Mouse (Mus musculus) limb, embryonic 10.5 days (tissue): ENCODE data around the gene Tbcd. TPM values are rescaled to one million over a fixed set of nuclear protein-coding genes. Genes with fewer than 3 reads are reported as not detected.

ENCODE experiments used
- DNase-seq: peaks from one replicate; pipeline ENCODE4 v3.0.0-alpha.2; 2017; ENCODE audit warnings: low spot score
- H3K27ac ChIP-seq: fragments of 300-500 bp; sonication (generic); 2 replicates; pipeline ENCODE4 v1.5.1; 2016; ENCODE audit warnings: mild to moderate bottlenecking
- H3K27me3 ChIP-seq: fragments of 300-500 bp; sonication (generic); 2 replicates; pipeline ENCODE4 v1.6.1; 2016; ENCODE audit warnings: low read depth, mild to moderate bottlenecking; ENCODE audit not compliant: poor library complexity, severe bottlenecking
- H3K36me3 ChIP-seq: fragments of 300-500 bp; sonication (generic); 2 replicates; pipeline ENCODE4 v1.6.1; 2016; ENCODE audit warnings: mild to moderate bottlenecking, moderate library complexity
- H3K4me1 ChIP-seq: fragments of 300-500 bp; sonication (generic); 2 replicates; pipeline ENCODE4 v1.6.1; 2016
- H3K4me3 ChIP-seq: fragments of 300-500 bp; sonication (generic); 2 replicates; pipeline ENCODE4 v1.5.1; 2016; ENCODE audit warnings: mild to moderate bottlenecking, moderate library complexity
- H3K9me3 ChIP-seq: fragments of 300-500 bp; sonication (generic); replicated peaks from 2 replicates; pipeline ENCODE4 v1.6.1; 2016; ENCODE audit warnings: mild to moderate bottlenecking
- WGBS: fragments of 180-500 bp; shearing (Covaris S2); methylation state at CpG from one replicate; pipeline ENCODE4 v1.1.7; 2016; 5-methylcytosine and 5-hydroxymethylcytosine counted together
- polyA plus RNA-seq: library from polyadenylated mRNA; unstranded; fragments of >200 nt; fragmentation: Nextera tagmentation; extraction: Ambion mirVana; gene quantifications from 2 replicates; pipeline ENCODE4 v1.2.1, GENCODE M21; 2016

Gene Tbcd
- polyA plus RNA-seq, result 47.8 and 54.9 TPM in 2 replicates

- 0 out of 2 replicates have a peak, but pooled peaks cover 6% of the 10 kb centered on the region for H3K27me3 ChIP-seq
- H3K4me1 ChIP-seq, result peaks cover 16% of the 10 kb centered on the region
- peak within 1 kb of the TSS; percentile 84 for H3K27ac ChIP-seq
- peak; percentile 96 for DNase-seq
- peaks cover 13% of the 10 kb centered on the region for H3K36me3 ChIP-seq
- peak within 1 kb of the TSS; percentile 89 for H3K4me3 ChIP-seq
- under 1% methylated on average over 58 of the region's 58 CpGs for WGBS
- no peaks in the 10 kb centered on the region for H3K9me3 ChIP-seq
Measured at GRCm38 (mm10) chr11:121451753-121452635, at the start of gene Tbcd. TSS of gene Tbcd (plus strand) at chr11:121451949.

- Histone ChIP-seq H3K4me1 (no peaks in the 10 kb centered on the region), H3K27ac (no peak overlapping the region), H3K9me3 (no peaks in the 10 kb centered on the region), H3K36me3 (no peaks in the 10 kb centered on the region), H3K4me3 (no peak overlapping the region), H3K27me3 (no peaks in the 10 kb centered on the region)
- DNase-seq, result no peak
- whole genome bisulfite sequencing, result 79% methylated on average over 3 of the region's 3 CpGs
Measured at GRCm38 (mm10) chr11:121407366-121408155, 44.2 kb upstream of the Tbcd start.

- 89% methylated on average over 5 of the region's 5 CpGs for WGBS
- Histone ChIP-seq H3K4me1 (no peaks in the 10 kb centered on the region), H3K4me3 (no peak overlapping the region)
Measured at GRCm38 (mm10) chr11:121414762-121415161, 37.0 kb upstream of the Tbcd start.

GRCm38 (mm10) chr11:121415351-121415750 lies 36.4 kb upstream of the Tbcd start:
- Histone ChIP-seq H3K4me1 (peaks cover under 1% of the 10 kb centered on the region; the same call in 1 of the 2 replicates), H3K27me3 (no peaks in the 10 kb centered on the region), H3K36me3 (no peaks in the 10 kb centered on the region), H3K4me3 (no peak overlapping the region), H3K27ac (no peak overlapping the region), H3K9me3 (no peaks in the 10 kb centered on the region)
- DNase-seq, result no peak
- 77% methylated on average over 5 of the region's 5 CpGs for WGBS

More at GRCm38 (mm10) chr11:121414762-121415161, 37.0 kb upstream of the Tbcd start:
- H3K27me3 ChIP-seq, result no peaks in the 10 kb centered on the region
- no peak overlapping the region for H3K27ac ChIP-seq
- H3K9me3 ChIP-seq, result no peaks in the 10 kb centered on the region
- DNase-seq, result no peak
- no peaks in the 10 kb centered on the region for H3K36me3 ChIP-seq

- no peaks in the 10 kb centered on the region for H3K36me3 ChIP-seq
- H3K9me3 ChIP-seq, result no peaks in the 10 kb centered on the region
- no peaks in the 10 kb centered on the region for H3K27me3 ChIP-seq
- H3K27ac ChIP-seq, result no peak overlapping the region
- no peak for DNase-seq
- H3K4me1 ChIP-seq, result peaks cover 13% of the 10 kb centered on the region
- 91% methylated on average over 5 of the region's 5 CpGs for WGBS
- H3K4me3 ChIP-seq, result no peak overlapping the region
Measured at GRCm38 (mm10) chr11:121417971-121418370, 33.8 kb upstream of the Tbcd start.

- no peaks in the 10 kb centered on the region for H3K27me3 ChIP-seq
- peaks cover 13% of the 10 kb centered on the region for H3K4me1 ChIP-seq
- no peak overlapping the region for H3K4me3 ChIP-seq
- WGBS, result 81% methylated on average over 2 of the region's 2 CpGs
- no peaks in the 10 kb centered on the region for H3K36me3 ChIP-seq
- H3K27ac ChIP-seq, result no peak overlapping the region
- no peak for DNase-seq
- H3K9me3 ChIP-seq, result no peaks in the 10 kb centered on the region
Measured at GRCm38 (mm10) chr11:121418932-121419331, 32.8 kb upstream of the Tbcd start.

- no peak for DNase-seq
- WGBS, result 50% methylated on average over 5 of the region's 5 CpGs
- Histone ChIP-seq H3K4me1 (peaks cover 13% of the 10 kb centered on the region), H3K27ac (peak overlapping the region; percentile 80; the same call in 1 of the 2 replicates), H3K4me3 (peak overlapping the region; percentile 82), H3K9me3 (no peaks in the 10 kb centered on the region), H3K36me3 (no peaks in the 10 kb centered on the region), H3K27me3 (no peaks in the 10 kb centered on the region)
Measured at GRCm38 (mm10) chr11:121420379-121420778, 31.4 kb upstream of the Tbcd start.

- Histone ChIP-seq H3K27ac (peak within 1 kb of the TSS; percentile 80), H3K4me1 (peaks cover 13% of the 10 kb centered on the region), H3K9me3 (no peaks in the 10 kb centered on the region), H3K36me3 (no peaks in the 10 kb centered on the region), H3K27me3 (no peaks in the 10 kb centered on the region), H3K4me3 (peak within 1 kb of the TSS; percentile 82)
- DNase-seq, result peak; percentile 96
- whole genome bisulfite sequencing, result 2% methylated on average over 28 of the region's 28 CpGs
Measured at GRCm38 (mm10) chr11:121420830-121421552, 30.8 kb upstream of the Tbcd start, which contains the start of gene Fn3krp. TSS of gene Fn3krp (plus strand) at chr11:121421401.

GRCm38 (mm10) chr11:121421553-121422173 lies 30.1 kb upstream of the Tbcd start:
- Histone ChIP-seq H3K27me3 (no peaks in the 10 kb centered on the region), H3K9me3 (no peaks in the 10 kb centered on the region), H3K36me3 (no peaks in the 10 kb centered on the region), H3K27ac (peak overlapping the region; percentile 80), H3K4me1 (peaks cover 13% of the 10 kb centered on the region), H3K4me3 (peak overlapping the region; percentile 82)
- 1% methylated on average over 28 of the region's 28 CpGs for WGBS
- no peak for DNase-seq

GRCm38 (mm10) chr11:121433397-121433796 lies 18.4 kb upstream of the Tbcd start:
- Histone ChIP-seq H3K4me1 (peaks cover 12% of the 10 kb centered on the region), H3K4me3 (no peak overlapping the region), H3K36me3 (peaks cover 16% of the 10 kb centered on the region), H3K27ac (no peak overlapping the region), H3K27me3 (no peaks in the 10 kb centered on the region), H3K9me3 (no peaks in the 10 kb centered on the region)
- DNase-seq, result no peak
- WGBS, result 79% methylated on average over 4 of the region's 4 CpGs

- H3K27me3 ChIP-seq, result no peaks in the 10 kb centered on the region
- H3K27ac ChIP-seq, result no peak within 1 kb of the TSS
- DNase-seq, result peak; percentile 76
- H3K9me3 ChIP-seq, result no peaks in the 10 kb centered on the region
- peak within 1 kb of the TSS; percentile 48 for H3K4me3 ChIP-seq
- H3K4me1 ChIP-seq, result peaks cover 19% of the 10 kb centered on the region
- WGBS, result 11% methylated on average over 30 of the region's 30 CpGs
- peaks cover 10% of the 10 kb centered on the region for H3K36me3 ChIP-seq
Measured at GRCm38 (mm10) chr11:121434156-121435155, 17.3 kb upstream of the Tbcd start, which contains the start of gene Fn3k. TSS of gene Fn3k (plus strand) at chr11:121434913.
